Mouse (Mus musculus) splenic B cell, adult 2 months (primary cell): ENCODE data around the gene Lins1.

Source experiments
- DNase-seq: peaks from one replicate; pipeline ENCODE4 v3.0.0-alpha.2; 2011; ENCODE audit warnings: low read depth, low spot score
- H3K27me3 ChIP-seq: 2 replicates; pipeline ENCODE4 v1.6.1; 2012; ENCODE audit warnings: mild to moderate bottlenecking, low read length, moderate library complexity, mixed read lengths; ENCODE audit not compliant: control insufficient read depth, poor library complexity, insufficient read depth, severe bottlenecking
- H3K36me3 ChIP-seq: 2 replicates; pipeline ENCODE4 v1.6.1; 2012; ENCODE audit warnings: mild to moderate bottlenecking, low read length, moderate library complexity, mixed read lengths; ENCODE audit not compliant: control insufficient read depth, poor library complexity, insufficient read depth, severe bottlenecking

Gene Lins1

DNA sequence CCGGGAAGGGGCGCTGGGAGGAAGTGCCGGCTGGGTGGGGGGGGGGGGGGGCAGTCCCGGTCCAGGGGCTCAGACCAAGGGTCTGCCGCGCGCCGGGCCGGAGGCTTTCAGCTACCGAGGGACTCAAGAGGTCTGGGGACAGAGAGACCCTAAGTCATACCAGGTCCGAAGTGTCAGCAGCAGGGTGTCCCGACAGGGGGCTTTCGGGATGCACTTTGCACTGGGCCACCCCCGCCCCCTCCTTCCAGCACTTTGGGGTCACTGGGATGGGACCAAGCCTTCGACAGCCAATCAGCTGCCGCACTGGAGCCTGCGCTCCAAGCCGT lies 432 bp upstream of the Lins1 start, which contains the start of gene Asb7:
Asb7 (minus strand) TSS at position 303 of the 326 bp plus-strand sequence.
- no peak for DNase-seq
- Histone ChIP-seq H3K36me3 (no peaks in the 10 kb centered on the region), H3K27me3 (no peaks in the 10 kb centered on the region)

DNA sequence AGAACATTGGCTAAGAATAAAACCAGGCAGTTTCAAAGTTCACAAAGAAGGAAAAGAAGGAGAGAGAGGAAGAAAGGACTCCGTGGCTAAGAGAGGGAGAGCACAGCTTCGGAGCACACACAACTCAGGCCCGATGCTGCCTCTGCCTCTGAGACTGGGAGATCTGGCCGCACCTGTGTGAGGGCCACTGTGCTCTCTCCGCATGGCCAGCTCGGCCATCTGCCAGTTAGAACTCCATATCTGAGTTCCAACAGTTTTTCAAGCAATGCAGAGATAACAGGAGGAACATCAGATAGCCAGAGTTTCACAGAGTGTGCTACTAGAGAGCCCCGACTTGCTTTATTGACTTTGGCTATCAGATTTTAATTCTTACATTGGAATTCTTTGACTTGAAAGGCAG lies 4.8 kb downstream of the Lins1 start:
- Histone ChIP-seq H3K27me3 (no peaks in the 10 kb centered on the region), H3K36me3 (no peaks in the 10 kb centered on the region; the same call in 1 of the 2 replicates)
- no peak for DNase-seq

DNA sequence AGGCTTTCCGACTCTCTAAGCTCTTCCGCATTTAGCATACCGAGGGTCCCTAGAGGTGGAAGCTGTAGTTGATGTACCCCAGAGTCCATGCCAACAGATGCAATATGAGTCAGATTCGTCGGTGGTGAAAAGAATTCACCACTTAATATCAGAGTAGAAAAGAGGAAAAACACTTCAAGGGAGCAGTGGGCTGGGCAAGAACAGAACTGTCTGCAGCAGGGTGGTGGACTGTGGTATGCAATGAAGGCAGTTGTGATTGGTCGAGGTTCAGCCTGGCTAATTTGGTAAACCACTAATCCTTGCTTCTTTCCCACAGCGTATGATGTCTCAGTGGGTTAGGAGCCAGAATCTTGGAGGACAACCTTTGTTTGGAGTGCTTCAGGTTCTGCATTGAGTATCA lies 13.0 kb downstream of the Lins1 start:
- Histone ChIP-seq H3K36me3 (peaks cover 6% of the 10 kb centered on the region; the same call in 1 of the 2 replicates), H3K27me3 (no peaks in the 10 kb centered on the region)
- DNase-seq = no peak

DNA sequence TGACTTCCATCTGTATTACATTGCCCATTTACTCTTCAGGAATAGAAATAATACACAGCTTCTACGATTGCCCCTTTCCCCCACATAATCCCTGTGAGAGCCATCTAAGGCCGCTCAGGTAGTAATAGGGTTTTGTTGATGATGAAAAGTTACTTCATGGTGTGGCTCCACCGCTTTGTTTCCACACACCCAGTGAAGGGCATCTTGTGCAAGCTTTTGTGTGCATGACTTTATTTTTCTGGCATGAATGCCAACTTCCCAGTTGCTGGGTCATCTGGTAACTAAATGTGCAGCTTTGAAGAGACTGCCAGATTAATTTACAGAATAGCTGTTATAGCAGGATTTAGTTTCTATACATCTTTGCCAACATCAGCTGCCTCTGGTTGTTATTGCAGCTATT lies 14.9 kb downstream of the Lins1 start:
- H3K36me3 ChIP-seq = peaks cover 12% of the 10 kb centered on the region; the same call in 1 of the 2 replicates
- no peak for DNase-seq
- H3K27me3 ChIP-seq = no peaks in the 10 kb centered on the region

- no peak for DNase-seq
- H3K27me3 ChIP-seq = no peaks in the 10 kb centered on the region
- peaks cover 7% of the 10 kb centered on the region; the same call in 1 of the 2 replicates for H3K36me3 ChIP-seq
Measured at GRCm38 (mm10) chr7:66711166-66711565, 21.5 kb downstream of the Lins1 start.

GRCm38 (mm10) chr7:66724514-66724913 lies 34.8 kb downstream of the Lins1 start:
- no peak for DNase-seq
- Histone ChIP-seq H3K27me3 (no peaks in the 10 kb centered on the region; the same call in 1 of the 2 replicates), H3K36me3 (no peaks in the 10 kb centered on the region)

GRCm38 (mm10) chr7:66724954-66725353 lies 35.3 kb downstream of the Lins1 start:
- Histone ChIP-seq H3K27me3 (no peaks in the 10 kb centered on the region; the same call in 1 of the 2 replicates), H3K36me3 (no peaks in the 10 kb centered on the region)
- no peak for DNase-seq

DNA sequence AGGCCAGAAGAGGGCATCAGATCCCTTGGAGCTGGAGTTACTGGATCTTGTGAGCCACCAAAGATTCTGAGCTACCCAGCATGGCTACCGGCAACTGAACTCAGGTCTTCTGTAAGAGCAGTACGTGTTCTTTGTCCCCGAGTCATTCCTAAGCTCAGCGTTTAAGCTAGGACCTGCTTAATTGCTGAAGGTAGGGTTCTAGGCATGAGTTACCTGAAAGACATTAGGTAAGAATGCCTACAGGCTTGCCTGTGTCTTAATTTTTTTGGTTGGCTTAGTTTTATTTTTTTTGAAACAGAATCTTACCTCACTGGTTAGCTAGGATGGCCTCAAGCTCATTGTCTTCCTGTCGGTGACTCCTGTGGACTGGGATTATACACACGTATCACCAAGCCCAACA lies 38.4 kb downstream of the Lins1 start:
- H3K36me3 ChIP-seq = no peaks in the 10 kb centered on the region
- DNase-seq = no peak
- H3K27me3 ChIP-seq = no peaks in the 10 kb centered on the region

DNA sequence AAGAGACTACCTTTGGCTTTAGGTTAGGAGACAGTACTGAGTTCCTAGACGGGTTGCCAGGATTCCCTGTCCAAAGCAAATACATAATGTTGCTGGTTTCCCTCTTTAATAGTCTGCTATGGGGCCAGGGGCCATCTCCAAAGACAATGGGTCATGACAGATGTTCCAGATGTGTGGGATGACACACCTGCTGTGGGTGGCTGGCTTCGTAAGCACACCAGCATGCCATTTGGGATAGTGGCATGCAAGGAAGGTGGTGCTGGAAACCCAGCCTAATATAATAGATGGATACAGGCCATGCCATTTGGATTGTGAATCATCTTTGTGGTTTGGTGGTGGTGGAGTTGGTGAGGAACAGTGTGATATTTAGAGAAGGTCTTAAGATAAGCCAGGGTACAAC lies 39.5 kb downstream of the Lins1 start:
- H3K36me3 ChIP-seq = no peaks in the 10 kb centered on the region
- no peaks in the 10 kb centered on the region for H3K27me3 ChIP-seq
- no peak for DNase-seq

GRCm38 (mm10) chr7:66733431-66733830 lies 43.7 kb downstream of the Lins1 start:
- DNase-seq = no peak
- Histone ChIP-seq H3K36me3 (no peaks in the 10 kb centered on the region), H3K27me3 (no peaks in the 10 kb centered on the region)

- no peak for DNase-seq
- Histone ChIP-seq H3K27me3 (no peaks in the 10 kb centered on the region), H3K36me3 (no peaks in the 10 kb centered on the region)
Measured at GRCm38 (mm10) chr7:66733882-66734281, 44.2 kb downstream of the Lins1 start.

- no peak for DNase-seq
- Histone ChIP-seq H3K27me3 (no peaks in the 10 kb centered on the region), H3K36me3 (no peaks in the 10 kb centered on the region)
Measured at GRCm38 (mm10) chr7:66734466-66734865, 44.8 kb downstream of the Lins1 start.

DNA sequence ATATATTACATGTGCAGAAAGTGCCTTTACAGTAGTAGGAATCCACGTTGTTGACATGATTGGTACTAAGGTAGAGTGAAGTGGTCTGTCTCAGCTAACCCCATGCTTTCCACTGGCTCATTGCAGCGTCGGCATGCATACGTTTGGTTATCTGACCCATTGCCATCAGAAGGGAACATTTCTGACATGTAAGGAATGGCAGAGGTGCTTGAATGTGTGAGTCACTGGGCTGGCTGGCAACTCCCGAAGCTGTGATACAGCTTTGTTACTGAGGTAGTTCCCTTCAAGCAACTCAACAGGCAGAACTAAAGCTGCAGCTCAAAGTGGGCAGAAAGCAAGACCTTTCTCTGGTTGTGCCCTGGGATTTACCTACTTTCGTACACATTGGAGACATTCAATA lies 45.3 kb downstream of the Lins1 start:
- no peak for DNase-seq
- H3K36me3 ChIP-seq = no peaks in the 10 kb centered on the region
- no peaks in the 10 kb centered on the region for H3K27me3 ChIP-seq

GRCm38 (mm10) chr7:66737418-66737817 lies 47.7 kb downstream of the Lins1 start:
- DNase-seq = no peak
- Histone ChIP-seq H3K27me3 (no peaks in the 10 kb centered on the region), H3K36me3 (no peaks in the 10 kb centered on the region)

- Histone ChIP-seq H3K36me3 (no peaks in the 10 kb centered on the region), H3K27me3 (no peaks in the 10 kb centered on the region)
- DNase-seq = no peak
Measured at GRCm38 (mm10) chr7:66741008-66741407, 51.3 kb downstream of the Lins1 start.

DNA sequence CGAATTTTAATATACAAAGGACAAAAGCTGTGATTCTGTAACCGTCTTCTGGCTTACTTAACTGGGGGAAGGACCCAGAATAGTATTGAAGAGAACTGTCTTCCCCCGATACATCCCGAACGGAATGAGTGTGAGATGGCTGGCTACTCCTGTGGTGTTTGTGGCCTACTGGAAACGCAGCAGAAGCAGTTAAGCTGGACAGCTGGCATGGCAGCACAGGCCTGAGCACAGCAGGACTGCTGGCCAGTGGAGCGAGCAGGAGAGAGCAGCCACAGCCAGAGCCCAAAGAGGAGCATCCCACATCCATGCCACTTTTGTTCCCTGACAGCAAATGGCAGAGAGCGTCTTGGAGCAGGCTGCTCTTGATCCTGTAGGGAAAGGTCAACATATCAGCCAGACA lies 51.7 kb downstream of the Lins1 start:
- no peaks in the 10 kb centered on the region for H3K36me3 ChIP-seq
- no peaks in the 10 kb centered on the region for H3K27me3 ChIP-seq
- no peak for DNase-seq
